Mouse (Mus musculus) lung, postnatal 4 days (tissue): ENCODE measurements around the gene Tnn.
A peak's percentile ranks its signal among the peaks of the same experiment; 100 is the strongest.

ENCODE experiments used
- DNase-seq, 2 experiments: peaks; one replicate each; pipeline ENCODE4 v3.0.0; 2021

Tnn gene

DNA sequence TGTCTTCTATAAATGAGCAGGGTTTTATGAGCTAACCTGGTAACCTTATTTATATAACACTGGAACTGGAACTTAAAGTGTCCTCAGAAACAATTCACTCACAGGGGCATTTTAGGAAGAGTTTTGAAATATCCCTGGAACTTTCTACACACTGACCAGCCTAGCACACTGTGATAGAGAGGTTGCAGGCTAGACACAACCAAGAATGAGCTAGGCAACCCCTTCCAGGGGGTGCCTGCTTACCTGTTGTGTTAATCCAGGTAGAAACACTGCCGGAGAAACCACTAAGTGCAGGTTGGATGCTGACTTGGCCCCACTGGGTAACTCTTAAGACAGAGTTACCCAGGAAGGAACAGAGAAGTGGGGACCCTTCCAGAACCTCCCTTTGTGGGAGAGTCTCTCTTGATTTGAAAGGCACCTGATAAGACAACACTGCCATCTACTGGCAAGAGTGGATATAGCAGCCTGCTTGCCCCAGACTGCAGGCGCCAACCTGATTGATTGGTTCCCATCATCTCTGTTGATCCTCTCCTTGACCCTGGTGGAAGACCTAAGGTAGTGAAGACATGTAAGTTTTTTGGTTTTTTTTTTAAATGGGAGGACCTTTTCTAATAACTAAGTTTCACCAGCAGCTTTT is 72.5 kb downstream of the Tnn start:
- peak; percentile 52 to 85 for DNase-seq

DNA sequence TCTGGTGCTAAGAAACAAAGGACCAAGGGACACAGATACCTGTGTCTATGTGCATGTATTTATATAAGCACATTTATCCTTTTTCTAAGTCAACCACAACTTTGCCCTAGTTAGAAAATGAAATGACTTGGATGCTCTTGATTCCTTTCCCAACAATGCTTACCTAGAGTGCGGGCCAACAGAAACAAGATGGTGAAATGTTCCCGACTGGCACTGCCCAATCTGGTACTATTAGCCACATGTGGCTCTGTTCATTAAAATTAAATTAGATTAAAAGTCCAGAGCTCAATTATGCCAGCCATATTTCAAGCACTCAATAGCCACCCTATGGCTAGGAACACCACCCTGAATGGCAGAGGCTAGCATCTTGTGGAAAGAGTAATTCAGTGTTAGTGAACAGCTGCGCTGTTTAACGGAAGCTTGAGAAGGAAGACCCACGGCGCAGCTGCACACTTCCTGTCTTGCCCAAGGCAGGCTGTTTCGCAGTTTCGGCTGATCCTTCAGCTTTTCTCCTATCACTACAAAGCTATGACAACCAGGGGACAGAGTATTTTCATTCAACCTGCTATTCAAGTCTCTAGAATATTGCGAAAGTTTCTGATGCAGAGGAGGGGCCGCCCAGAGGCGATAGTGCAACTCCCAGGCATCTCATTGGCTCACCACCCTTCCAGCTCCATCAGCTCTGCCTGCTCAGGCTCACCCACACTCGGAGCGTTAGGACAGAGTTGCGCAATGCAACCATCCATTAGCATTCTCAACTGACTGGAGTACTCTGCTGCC is 74.3 kb downstream of the Tnn start:
- DNase-seq = peak; percentile 68 to 84

DNA sequence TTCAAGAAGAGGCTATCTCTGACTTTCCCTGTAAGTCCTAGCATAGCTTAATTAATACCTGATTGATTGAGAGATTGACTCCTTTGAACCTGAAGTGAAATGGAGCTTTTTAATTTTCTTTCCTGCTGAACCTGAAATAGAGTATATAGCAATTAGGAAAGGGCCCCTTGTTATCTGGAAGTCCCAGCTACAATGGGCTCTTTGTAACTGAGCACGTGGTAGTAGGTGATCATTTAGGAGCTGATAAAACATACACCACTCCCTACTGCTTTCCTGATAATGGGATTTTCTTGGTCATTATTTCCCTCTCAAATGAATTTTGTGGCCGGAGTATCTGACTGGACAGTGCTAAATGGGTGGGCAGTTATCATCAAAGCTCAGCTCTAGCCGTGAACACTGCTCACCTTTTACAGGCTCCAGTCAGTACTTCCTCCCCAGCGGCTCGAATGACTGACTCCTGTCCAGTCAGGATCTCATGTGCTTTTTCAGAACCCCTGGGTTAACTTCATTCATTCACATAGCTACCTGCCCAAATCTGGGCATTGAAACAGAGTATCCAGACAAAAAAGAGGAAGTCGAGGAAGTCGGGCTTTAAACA is 88.7 kb downstream of the Tnn start:
- no peak for DNase-seq

DNA sequence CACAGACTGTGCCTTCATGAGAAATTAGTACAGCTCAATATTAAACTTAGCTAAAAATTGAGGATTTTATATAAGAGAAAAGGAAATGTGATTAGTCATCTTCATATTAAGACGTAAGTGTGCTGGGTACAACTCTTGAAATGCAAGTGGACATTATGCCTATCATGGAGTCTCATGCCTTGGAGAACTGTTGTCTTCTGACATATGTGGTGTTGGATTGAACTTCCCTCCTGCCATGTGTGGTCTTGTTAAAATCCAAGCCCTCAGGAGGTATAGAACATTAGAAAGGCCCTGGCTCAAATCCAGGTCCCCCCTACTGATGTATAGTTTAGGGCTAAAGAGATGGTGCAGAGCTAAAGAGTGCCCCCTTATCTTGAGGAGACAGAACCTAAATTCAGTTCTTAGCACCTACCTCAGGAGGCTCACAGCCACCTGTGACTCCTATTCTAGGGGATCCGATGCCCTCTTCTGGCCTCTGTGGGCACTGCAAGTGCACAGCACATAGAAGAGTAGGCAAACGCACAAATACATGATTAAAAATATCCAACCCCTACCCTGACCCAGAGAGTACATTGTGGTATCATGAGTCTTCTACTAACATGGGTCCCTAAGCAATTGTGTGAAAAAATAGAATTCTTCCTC is 91.5 kb downstream of the Tnn start:
- peak in 1 of 2 experiments; percentile 56 for DNase-seq

DNA sequence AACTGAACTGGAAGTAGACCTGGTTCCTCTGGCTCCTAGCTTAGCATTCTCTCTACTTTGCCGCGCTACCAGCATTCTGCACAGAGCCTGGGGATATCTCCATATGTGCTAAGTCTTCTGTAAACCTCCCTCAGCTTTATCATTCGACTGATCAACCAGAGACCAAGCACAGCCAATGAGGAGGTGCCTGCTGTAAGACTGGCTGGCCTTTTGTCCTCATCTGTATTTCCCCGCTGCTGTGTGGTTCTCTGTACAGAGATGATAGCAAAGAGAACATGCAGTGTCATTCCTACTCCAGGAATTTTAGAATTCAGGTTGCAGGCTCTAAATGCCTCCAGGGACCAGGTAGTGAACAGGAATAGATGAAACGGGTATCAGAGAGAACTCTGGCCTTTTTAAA is 92.1 kb downstream of the Tnn start:
- DNase-seq = no peak

DNA sequence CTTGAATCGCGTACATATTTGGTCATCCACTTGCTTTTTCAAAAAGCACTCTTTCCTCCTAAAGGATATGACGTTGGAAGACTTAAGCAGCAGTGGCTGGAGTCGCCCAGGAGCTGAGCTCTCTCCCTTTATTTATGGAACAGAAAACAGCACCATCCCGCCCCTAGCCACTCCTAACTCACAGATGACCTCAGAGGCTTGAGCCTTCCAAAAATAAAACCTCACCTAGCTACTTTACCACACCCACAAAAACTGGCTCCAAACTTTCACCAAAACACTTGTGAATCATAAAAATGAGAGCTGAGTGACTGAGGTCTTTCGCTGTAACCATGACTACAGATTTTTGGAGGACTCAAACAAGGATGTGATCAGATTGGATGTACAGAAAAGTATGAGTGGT is 92.8 kb downstream of the Tnn start:
- peak in 1 of 2 experiments; percentile 43 for DNase-seq

DNA sequence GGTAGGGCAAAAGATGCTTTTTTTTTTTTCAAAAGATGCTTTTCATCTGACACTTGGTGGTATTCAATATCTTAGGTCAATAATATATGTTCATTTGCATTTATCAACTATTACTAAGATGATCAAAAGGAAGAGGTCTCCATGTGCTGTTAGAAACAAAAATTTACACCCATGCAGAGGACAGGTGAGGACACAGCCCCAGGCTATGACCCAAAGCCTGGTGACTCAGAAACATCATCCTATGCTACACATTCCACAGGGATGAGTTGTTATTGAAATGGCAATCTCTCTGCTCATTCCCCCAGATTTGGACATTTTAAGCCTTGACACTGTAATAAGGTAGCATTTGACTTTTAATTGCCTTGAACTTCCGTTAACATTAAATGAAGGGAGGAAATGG is 93.5 kb downstream of the Tnn start:
- no peak for DNase-seq

DNA sequence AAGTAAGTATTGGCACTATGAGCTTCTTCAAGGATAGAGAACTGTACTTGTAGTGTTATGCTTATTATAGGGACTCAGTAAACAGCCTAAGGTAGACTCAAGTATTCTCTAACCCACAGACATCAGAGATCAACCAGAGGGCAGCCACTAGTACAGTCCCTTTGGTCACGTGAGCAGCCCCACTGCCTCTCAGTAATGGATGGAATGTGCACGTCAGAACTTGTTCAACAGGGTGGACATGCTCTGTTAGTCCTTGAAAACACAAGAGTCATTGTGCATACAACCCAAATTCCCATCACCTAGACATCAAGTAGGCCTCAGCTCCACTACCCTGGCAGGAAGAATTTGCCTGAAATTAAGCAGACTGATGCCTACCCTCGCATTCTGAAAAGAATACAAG is 95.7 kb downstream of the Tnn start:
- peak; percentile 51 to 74 for DNase-seq

DNA sequence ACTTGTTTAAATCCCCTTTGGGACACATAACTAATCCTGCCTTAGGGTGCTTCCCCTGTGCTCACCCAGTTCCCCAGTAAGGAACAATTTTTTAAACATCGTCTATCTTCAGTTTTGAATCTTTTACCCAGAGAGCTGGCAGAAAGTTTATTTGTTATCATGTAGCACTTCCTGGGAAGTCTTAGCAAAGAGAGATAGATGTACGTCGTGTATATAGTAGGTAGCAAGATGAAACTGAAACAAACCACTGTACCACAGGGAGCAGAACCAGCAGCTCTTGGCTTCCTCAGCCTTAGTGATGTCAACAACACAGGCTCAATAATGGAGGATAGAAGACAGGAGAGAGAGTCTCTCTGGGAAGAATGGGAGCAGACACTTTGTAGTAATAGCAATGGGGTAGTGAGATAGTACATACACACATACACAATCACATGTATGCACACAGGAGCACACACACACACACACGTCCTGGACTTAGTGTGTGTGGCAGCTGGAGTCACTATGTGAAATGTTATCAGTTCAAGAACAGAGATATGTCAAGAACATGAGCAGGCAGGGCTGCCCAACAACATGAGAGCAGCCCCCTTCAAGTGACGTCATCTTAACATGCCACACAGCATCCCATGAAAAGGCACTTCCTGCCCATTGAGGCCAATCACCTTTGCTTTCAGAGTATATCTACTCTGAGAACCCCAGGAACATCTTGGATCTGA is 98.9 kb downstream of the Tnn start:
- DNase-seq = no peak

DNA sequence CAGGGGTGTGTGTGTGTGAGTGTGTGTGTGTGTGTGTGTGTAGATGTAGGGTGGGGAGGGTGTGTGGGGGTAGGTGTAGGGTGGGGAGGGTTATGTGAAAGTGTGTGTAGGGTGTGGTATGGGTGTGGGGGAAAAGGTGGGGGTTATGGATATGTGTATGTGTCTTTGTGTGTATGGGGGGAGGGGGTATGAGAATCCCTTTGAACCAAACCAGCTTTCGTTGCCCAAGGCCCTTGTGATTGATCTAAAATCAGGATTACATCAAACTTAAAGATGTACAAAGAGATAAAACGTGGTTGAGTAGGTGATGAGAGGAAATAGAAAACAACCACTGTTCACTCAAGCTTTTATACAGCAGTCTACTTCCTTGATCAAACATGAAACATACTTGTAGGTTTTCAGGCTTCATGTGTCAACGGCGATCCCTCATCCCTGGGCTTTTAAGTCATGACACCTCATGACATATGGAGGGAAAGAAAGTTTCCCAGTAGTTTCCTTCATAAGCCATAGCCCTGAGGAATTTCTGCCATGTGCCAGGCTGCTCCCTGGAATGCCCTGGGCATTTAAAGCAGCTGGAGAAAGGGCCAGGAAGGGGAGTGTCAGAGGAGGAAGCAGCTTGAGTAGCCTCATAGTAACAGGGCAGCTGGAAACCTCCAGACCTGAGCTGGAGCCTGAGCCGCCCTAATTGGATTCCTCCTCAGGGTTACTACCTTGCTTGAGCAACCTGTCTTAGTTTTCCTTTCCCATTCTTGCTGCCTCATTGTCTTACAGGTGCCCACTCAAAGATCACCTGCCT is 99.7 kb downstream of the Tnn start:
- peak in 1 of 2 experiments; percentile 48 for DNase-seq

DNA sequence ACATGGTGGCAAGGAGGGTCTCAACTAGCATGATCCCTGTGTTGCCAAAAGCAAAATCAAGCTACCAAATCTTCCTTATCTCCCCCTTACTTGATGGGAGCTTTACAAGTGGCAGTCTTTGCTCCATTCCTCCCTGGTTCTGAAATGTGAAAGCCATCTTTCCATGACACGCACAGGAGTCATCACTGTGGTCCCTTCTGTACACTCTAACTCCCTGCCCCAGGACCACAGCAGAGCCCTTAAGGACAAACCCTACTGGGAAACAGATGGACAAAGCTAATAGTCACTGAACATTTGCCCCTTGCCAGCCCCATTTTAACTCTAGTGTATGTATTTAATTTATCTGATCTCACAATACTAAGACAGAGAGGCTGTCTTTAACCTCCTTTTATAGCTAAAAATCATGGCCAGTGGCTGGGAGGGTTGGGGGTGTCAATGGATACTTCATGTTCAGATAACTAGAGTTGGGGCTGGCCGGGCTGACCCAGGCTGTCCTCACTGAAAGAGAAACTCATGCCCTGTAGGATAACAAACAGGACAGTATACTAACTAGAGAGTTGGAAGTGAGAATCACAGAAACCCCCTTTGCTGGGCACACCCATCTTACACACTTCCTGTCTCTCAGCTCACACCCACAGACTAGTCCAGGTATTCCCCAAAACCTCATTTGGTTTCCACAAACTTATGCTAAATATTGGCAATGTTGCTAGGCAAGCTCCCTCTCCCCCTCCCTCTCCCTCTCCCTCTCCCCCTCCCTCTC is 100.6 kb downstream of the Tnn start:
- no peak for DNase-seq

DNA sequence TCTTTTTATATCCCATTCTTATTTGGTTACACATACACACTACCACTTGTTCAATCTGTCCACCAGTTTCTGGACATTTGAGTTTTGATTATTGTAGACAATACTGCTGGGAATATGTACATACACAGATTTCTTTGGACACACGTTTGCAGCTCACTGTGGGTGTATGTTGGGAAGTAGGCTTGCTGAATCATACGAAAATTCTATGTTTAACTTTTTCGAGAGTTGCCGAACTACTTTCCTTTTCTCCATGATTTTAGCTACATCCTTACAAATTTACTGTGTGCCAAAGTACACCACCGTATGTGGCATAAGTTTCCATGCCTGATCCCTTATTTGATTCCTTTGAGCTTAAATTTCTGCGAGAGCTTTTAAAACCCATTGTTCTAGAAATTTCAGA is 102.5 kb downstream of the Tnn start:
- no peak for DNase-seq

DNA sequence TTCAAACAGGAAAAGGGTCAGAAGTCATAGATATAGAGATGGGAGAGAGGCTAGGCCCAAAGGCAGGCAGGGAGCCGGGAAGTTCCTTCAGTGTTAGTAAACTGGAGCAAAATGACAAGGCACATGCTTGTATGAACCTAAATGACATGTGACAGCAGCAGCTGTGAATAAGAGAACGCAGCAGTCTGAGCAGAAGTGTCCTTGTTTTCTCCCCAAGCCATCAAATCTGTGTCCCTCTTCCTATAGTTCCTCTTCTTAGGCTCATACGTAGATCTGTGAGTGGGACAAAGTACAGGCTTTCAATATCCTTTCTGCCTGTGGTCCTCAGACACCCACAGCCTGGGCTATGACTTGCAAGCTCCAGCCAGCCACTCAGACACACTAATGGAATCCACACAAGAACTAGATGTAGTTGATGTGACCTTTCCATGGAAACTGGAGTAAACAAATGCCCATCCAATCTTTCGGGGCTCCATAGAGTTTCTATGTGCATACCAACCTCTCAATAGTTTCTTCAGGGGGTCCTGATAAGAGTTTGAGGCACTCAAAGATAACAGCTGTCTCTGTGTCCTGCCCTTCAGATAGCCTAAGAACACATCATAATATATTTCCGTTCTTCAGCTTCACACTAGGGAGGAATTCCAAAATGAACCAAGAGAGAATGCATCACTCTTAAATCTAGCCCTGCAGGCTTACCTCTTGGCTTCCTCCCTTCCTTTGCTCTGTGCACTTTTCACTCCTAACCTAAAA is 104.1 kb downstream of the Tnn start:
- DNase-seq = no peak

DNA sequence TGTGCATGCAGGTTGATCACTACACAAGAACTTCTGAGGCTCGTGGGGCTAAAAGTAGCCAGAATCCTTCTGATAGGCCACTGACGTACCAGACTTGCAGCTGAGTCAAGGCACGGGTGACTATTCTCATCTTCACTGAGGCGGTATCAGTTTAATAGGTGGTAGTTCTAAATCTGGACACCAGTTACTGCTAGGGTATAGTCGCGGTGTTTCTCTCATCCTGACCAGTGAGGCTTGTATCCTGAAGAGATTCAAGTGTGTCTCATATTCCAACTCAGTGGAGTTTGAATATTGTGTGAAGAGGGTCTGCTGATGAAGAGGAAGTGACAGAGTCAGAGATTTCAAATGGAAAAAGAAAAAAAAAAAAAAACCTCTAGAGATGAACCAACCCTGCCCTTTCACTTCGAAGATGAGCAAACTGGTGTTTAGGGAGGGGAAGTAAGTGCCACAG is 105.9 kb downstream of the Tnn start:
- DNase-seq = no peak

DNA sequence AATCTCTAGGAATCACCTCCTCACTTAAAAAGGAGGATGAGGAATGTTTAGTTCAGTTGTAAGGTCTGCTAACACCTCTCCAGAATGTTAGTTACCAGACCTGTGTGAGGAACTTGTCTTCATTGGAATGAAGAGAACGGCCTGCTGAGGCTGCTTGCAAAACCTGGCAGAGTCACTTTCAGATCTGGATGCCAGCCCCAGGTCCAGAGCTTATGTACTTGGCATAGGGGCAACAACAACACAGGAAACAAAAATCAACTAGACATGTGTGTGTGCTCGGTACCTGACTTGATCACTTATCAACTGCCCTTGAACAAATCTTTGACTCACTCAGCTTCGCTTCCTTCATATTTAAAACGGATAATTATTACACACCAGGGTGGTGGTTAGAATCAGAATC is 106.6 kb downstream of the Tnn start:
- DNase-seq = no peak

DNA sequence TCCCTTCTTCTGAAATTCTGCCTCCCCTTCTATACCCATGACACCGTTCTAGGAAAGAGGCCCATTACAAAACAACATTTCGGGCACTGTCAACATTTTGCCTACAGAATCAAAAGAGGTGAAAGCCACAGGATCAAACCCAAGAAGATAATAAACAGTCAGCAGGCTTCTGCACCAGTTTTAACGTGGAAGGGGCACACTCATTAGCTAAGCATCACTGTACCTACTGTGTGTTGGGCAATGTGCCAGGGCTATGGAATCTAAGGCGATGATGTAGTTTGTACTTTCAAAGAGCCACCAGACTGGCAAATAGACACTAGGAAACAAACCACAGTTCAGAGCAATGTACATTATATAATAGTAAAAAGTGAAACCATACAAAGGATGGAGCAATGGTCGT is 107.4 kb downstream of the Tnn start:
- DNase-seq = no peak

DNA sequence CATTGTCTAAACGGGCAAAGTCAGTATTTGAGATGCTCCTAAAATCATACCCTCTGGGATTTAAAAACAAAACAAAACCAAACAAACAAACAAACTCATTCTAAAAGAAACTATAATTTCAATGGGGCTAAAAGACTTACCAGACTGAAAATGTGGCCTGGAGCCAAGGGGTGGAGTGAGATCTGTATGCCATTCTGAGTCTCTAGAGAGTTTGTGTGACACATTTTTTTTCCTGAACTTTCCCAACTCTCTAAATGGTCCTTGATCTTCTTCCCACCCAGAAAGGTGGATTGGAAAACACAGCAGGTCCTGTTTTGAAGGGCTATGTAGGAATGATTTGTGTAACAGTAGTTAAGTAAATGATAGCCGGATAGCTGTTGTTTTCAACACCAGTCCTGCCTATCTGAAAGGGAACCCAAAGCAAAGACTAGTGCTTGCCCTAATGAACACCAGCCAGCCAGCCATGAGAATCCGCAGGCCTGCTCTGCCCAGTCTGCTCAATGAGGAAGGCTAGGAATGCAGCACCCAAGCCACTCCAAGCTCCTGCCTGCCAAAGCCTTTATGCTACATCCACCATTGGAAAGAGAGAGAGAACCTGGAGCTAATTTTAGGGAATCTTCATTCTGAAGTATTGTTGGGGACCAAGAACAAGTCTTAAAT is 108.2 kb downstream of the Tnn start:
- DNase-seq = peak in 1 of 2 experiments; percentile 43

DNA sequence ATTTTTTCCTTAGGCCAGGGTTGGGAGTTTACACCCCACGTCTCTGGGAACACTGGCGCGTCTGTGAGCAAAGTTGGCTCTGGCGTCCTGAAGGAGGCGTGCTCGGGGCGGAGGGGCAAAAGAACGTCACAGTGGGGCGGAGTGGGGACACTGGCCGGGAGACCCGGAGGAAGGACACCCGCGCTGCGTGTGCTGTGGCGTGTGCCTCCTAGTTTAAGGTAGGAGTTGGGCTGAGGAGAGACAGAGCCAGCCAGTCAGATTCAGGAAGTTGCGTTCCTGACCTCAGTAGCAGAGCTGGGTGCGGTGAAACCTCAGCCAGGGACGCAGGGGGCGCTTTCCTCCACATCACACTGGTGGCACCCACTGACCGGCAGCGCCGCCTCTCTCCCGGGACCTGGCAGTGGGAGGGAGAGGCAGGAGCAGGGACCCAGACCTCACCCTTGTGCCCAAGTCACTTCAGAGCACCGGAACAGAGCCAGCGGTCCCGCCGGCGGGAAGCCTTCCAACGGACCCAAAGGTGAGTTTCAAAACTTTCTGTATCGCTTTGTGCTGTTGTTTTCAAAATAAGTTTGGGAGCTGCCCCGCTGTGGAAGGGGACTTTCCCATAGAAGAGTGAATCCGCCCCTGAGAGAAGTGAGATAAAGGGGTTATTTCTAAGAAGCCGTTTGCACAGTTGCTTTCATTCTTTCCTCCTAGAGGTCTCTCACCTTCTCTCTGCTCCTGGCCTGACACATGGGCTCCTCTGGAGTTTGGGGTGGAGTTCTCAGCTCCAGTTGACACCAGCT is 109.0 kb downstream of the Tnn start, which contains the start of gene 4930523C07Rik:
4930523C07Rik (plus strand) TSS at position 146 of the 785 bp plus-strand sequence.
- DNase-seq = peak; percentile 90 to 92
